Mouse (Mus musculus): ENCODE results near the gene Col15a1. TPM values are rescaled to one million over a fixed set of nuclear protein-coding genes. Genes with fewer than 3 reads are reported as not detected.

Gene Col15a1
- polyA plus RNA-seq, 1 experiment from 2014 or later, result 3.4 TPM

DNA sequence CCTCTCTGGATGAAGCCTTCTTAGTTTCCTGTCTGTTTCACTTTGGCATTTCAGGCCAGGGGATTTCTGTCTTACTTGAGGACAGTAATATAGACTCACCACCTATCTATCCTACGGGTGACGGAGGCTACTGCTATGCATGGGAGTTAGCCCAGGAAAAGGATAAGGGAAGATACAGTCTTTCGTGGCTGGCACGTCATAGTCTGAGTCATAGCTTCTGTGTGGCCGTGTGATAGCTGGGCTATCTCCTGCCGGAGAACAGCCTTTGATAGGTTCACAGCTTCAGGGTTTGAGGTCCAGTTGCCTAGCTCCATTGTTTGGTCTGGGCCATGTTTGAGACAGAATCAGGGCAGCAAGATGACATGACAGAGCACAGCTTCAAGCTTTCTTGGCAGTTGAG lies 70.4 kb downstream of the Col15a1 start:
- H3K27ac ChIP-seq (replicated peaks), result no peak overlapping the region
- H3K4me1 ChIP-seq, result no peaks in the 10 kb centered on the region
- no peaks in the 10 kb centered on the region for H3K9me3 ChIP-seq
- H3K4me3 ChIP-seq, result no peak overlapping the region
- no peak for ATAC-seq (ENCODE audit: low FRiP score, low read depth)
- H3K4me2 ChIP-seq (replicated peaks), result no peak overlapping the region
- WGBS, result 96% methylated on average over 6 of the region's 6 CpGs
- no peaks in the 10 kb centered on the region; the same call in 1 of the 2 replicates for H3K27me3 ChIP-seq
- H3K9ac ChIP-seq (replicated peaks), result no peak overlapping the region
- H3K36me3 ChIP-seq, result no peaks in the 10 kb centered on the region

DNA sequence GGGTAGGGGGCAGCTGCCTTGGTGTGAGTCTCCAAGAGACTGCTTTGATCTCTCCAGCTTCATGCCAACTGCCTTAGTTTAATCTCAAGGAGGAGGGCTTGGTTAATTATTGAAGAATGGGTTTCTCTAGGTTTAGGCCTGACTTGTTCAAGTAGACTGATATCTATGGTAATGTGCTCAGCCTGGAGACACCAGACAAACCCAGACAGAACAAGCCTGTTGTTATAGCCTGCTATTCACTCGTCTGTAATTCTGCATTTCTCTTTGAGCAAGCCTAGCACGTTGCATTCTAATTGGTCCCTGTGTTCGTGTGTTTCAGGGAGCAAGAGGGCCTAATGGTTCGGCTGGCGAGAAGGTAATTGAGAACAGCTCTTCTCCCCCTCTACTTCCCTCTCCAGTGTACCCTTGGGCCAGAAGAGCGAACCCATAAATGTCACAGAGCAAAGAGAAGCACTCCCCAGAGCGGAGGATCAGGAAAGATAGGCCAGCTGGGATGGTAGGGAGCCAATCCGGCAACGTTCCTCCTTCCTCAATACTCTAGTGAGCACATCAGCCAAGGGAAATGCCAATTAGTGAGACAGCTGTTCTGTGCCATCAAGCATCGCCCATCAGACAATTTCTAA lies 71.2 kb downstream of the Col15a1 start:
- ATAC-seq (ENCODE audit: low FRiP score, low read depth), result no peak
- no peak overlapping the region for H3K9ac ChIP-seq (replicated peaks)
- no peaks in the 10 kb centered on the region for H3K36me3 ChIP-seq
- 71% methylated on average over 10 of the region's 10 CpGs for WGBS
- H3K27ac ChIP-seq (replicated peaks), result no peak overlapping the region
- H3K9me3 ChIP-seq, result no peaks in the 10 kb centered on the region
- H3K27me3 ChIP-seq, result no peaks in the 10 kb centered on the region; the same call in 1 of the 2 replicates
- H3K4me2 ChIP-seq (replicated peaks), result no peak overlapping the region
- H3K4me1 ChIP-seq, result no peaks in the 10 kb centered on the region
- H3K4me3 ChIP-seq, result no peak overlapping the region

DNA sequence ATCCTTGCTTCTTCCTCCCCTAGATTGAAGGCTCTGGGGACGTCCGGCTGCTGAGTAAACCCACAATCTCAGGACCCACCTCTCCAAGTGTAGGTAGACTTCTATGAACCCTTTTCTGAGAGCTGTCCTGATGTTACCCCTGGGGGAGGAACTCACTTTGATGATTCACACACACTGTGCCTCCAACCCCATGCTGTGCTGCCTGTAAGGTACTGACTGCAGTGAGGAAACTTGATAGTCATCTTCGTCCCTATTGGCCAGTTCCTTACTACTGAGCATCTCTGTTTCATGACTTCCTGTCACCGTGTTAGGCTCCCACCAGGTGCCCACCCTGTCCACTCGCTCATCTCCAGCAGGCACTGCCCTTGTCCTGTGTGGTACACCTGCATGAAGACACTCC lies 72.2 kb downstream of the Col15a1 start:
- H3K4me1 ChIP-seq, result 0 out of 2 replicates have a peak, but pooled peaks cover 3% of the 10 kb centered on the region
- H3K27ac ChIP-seq (replicated peaks), result no peak overlapping the region
- H3K36me3 ChIP-seq, result no peaks in the 10 kb centered on the region
- H3K4me3 ChIP-seq, result no peak overlapping the region
- no peak overlapping the region for H3K9ac ChIP-seq (replicated peaks)
- no peaks in the 10 kb centered on the region; the same call in 1 of the 2 replicates for H3K27me3 ChIP-seq
- H3K9me3 ChIP-seq, result no peaks in the 10 kb centered on the region
- ATAC-seq (ENCODE audit: low FRiP score, low read depth), result no peak; the same call in 1 of the 2 replicates
- H3K4me2 ChIP-seq (replicated peaks), result no peak overlapping the region
- WGBS, result 81% methylated on average over 5 of the region's 5 CpGs

GRCm38 (mm10) chr4:47281920-47282682 lies 74.1 kb downstream of the Col15a1 start:
- Histone ChIP-seq H3K4me1 (0 out of 2 replicates have a peak, but pooled peaks cover 3% of the 10 kb centered on the region), H3K27me3 (no peaks in the 10 kb centered on the region), H3K9ac (replicated peaks) (no peak overlapping the region), H3K4me3 (no peak overlapping the region), H3K27ac (replicated peaks) (no peak overlapping the region), H3K4me2 (replicated peaks) (no peak overlapping the region), H3K36me3 (no peaks in the 10 kb centered on the region), H3K9me3 (no peaks in the 10 kb centered on the region)
- no peak for ATAC-seq (ENCODE audit: low FRiP score, low read depth)
- 79% methylated on average over 6 of the region's 6 CpGs for WGBS

- no peak for ATAC-seq (ENCODE audit: low FRiP score, low read depth)
- no peak overlapping the region for H3K27ac ChIP-seq (replicated peaks)
- H3K4me2 ChIP-seq (replicated peaks), result no peak overlapping the region
- 83% methylated on average over 6 of the region's 6 CpGs for WGBS
- H3K4me3 ChIP-seq, result no peak overlapping the region
- no peaks in the 10 kb centered on the region for H3K9me3 ChIP-seq
- H3K4me1 ChIP-seq, result 0 out of 2 replicates have a peak, but pooled peaks cover 3% of the 10 kb centered on the region
- no peaks in the 10 kb centered on the region for H3K27me3 ChIP-seq
- no peak overlapping the region for H3K9ac ChIP-seq (replicated peaks)
- no peaks in the 10 kb centered on the region for H3K36me3 ChIP-seq
Measured at GRCm38 (mm10) chr4:47284311-47284710, 76.3 kb downstream of the Col15a1 start.

GRCm38 (mm10) chr4:47284874-47285273 lies 76.9 kb downstream of the Col15a1 start:
- Histone ChIP-seq H3K27ac (replicated peaks) (no peak overlapping the region), H3K9ac (replicated peaks) (no peak overlapping the region), H3K27me3 (no peaks in the 10 kb centered on the region), H3K4me2 (replicated peaks) (no peak overlapping the region), H3K4me3 (no peak overlapping the region), H3K9me3 (no peaks in the 10 kb centered on the region), H3K4me1 (0 out of 2 replicates have a peak, but pooled peaks cover 3% of the 10 kb centered on the region), H3K36me3 (no peaks in the 10 kb centered on the region)
- WGBS, result 76% methylated on average over 9 of the region's 9 CpGs
- ATAC-seq (ENCODE audit: low FRiP score, low read depth), result no peak

- Histone ChIP-seq H3K4me2 (replicated peaks) (no peak overlapping the region), H3K4me3 (no peak overlapping the region), H3K27me3 (no peaks in the 10 kb centered on the region), H3K36me3 (no peaks in the 10 kb centered on the region), H3K9ac (replicated peaks) (no peak overlapping the region), H3K27ac (replicated peaks) (no peak overlapping the region), H3K9me3 (no peaks in the 10 kb centered on the region), H3K4me1 (0 out of 2 replicates have a peak, but pooled peaks cover 3% of the 10 kb centered on the region)
- no peak for ATAC-seq (ENCODE audit: low FRiP score, low read depth)
- WGBS, result 91% methylated on average over 3 of the region's 3 CpGs
Measured at GRCm38 (mm10) chr4:47286599-47287147, 78.7 kb downstream of the Col15a1 start.

DNA sequence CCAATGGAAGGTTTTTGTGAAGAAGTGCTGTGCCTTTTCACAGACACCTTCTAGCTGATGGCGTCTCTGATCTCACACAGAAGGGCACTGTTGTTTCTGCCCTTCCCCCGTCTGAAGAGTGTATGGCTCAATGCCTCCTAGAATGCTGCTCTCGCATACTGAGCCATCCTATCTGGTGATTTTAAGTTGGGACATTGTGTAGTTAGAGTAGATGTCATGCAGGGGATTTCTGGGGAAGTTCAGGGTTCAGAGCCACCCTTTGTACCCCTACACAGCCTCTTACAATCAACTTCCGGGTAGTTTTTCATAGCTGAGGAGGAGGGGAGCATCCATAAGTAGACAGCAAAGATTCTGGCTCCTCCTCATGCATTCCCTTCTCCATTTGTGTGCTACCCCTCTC lies 79.5 kb downstream of the Col15a1 start:
- 69% methylated on average over 4 of the region's 4 CpGs for WGBS
- H3K4me2 ChIP-seq (replicated peaks), result no peak overlapping the region

GRCm38 (mm10) chr4:47288306-47288705 lies 80.3 kb downstream of the Col15a1 start:
- ATAC-seq (ENCODE audit: low FRiP score, low read depth), result no peak
- Histone ChIP-seq H3K36me3 (no peaks in the 10 kb centered on the region), H3K9ac (replicated peaks) (no peak overlapping the region), H3K4me1 (0 out of 2 replicates have a peak, but pooled peaks cover 3% of the 10 kb centered on the region), H3K27me3 (no peaks in the 10 kb centered on the region), H3K4me2 (replicated peaks) (no peak overlapping the region), H3K9me3 (no peaks in the 10 kb centered on the region), H3K4me3 (no peak overlapping the region), H3K27ac (replicated peaks) (no peak overlapping the region)
- WGBS, result 45% methylated on average over 4 of the region's 4 CpGs

More for the DNA sequence above, 79.5 kb downstream of the Col15a1 start:
- Histone ChIP-seq H3K36me3 (no peaks in the 10 kb centered on the region), H3K9ac (replicated peaks) (no peak overlapping the region), H3K9me3 (no peaks in the 10 kb centered on the region), H3K27ac (replicated peaks) (no peak overlapping the region), H3K4me1 (0 out of 2 replicates have a peak, but pooled peaks cover 3% of the 10 kb centered on the region), H3K27me3 (no peaks in the 10 kb centered on the region), H3K4me3 (no peak overlapping the region)
- ATAC-seq (ENCODE audit: low FRiP score, low read depth), result no peak

DNA sequence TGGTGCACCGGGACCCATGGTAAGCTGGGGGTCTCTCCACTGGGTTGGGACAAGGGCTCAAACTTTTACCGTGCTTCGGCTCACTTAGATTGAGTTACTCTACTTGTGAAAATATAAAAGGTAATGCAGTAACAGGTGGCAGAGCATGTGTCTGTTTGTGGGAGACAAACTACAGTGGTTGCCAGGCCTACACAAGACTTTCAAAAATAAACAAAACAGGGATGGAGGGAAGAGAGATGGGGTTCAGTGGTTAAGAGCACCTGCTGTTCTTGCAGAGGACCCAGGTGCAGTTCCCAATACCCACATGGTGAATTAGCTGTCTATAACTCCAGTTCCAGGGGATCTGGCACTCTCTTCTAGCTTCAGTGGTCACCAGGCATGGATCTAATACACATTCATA lies 81.6 kb downstream of the Col15a1 start:
- WGBS, result 96% methylated on average over 3 of the region's 3 CpGs

GRCm38 (mm10) chr4:47290448-47290847 lies 82.5 kb downstream of the Col15a1 start:
- no peaks in the 10 kb centered on the region for H3K27me3 ChIP-seq
- H3K4me3 ChIP-seq, result no peak overlapping the region
- no peak overlapping the region for H3K9ac ChIP-seq (replicated peaks)
- WGBS, result 84% methylated on average over 2 of the region's 2 CpGs
- H3K9me3 ChIP-seq, result no peaks in the 10 kb centered on the region
- no peak for ATAC-seq (ENCODE audit: low FRiP score, low read depth)
- no peak overlapping the region for H3K27ac ChIP-seq (replicated peaks)
- no peaks in the 10 kb centered on the region for H3K36me3 ChIP-seq
- peaks cover 6% of the 10 kb centered on the region; the same call in 1 of the 2 replicates for H3K4me1 ChIP-seq
- H3K4me2 ChIP-seq (replicated peaks), result no peak overlapping the region

More for the DNA sequence above, 81.6 kb downstream of the Col15a1 start:
- H3K4me1 ChIP-seq, result peaks cover 9% of the 10 kb centered on the region; the same call in 1 of the 2 replicates
- H3K27ac ChIP-seq (replicated peaks), result no peak overlapping the region
- H3K4me3 ChIP-seq, result no peak overlapping the region
- no peaks in the 10 kb centered on the region for H3K9me3 ChIP-seq
- no peaks in the 10 kb centered on the region for H3K36me3 ChIP-seq
- no peak for ATAC-seq (ENCODE audit: low FRiP score, low read depth)
- no peaks in the 10 kb centered on the region for H3K27me3 ChIP-seq
- no peak overlapping the region for H3K9ac ChIP-seq (replicated peaks)
- H3K4me2 ChIP-seq (replicated peaks), result no peak overlapping the region

DNA sequence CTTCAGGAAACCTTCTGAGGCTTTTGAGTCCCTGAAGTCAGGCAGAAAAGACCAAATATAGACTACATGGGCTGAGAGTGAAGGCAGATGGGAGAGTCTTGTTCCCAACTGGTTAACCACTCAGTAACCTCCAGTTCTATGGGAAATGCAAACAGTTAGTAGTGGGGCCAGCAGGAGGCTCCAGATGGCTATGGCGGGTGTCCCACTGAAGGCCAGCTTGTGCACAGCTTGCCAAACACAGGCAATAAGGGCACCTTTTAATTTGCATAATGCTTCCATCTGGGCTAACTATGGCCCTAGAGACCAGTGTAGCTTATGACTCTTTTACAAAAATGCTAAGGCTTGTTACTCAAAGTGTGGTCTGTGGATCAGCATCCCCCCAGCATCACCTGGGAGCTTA lies 83.1 kb downstream of the Col15a1 start:
- Histone ChIP-seq H3K9me3 (no peaks in the 10 kb centered on the region), H3K36me3 (no peaks in the 10 kb centered on the region), H3K4me3 (no peak overlapping the region), H3K4me1 (peaks cover 6% of the 10 kb centered on the region; the same call in 1 of the 2 replicates), H3K27ac (replicated peaks) (no peak overlapping the region), H3K4me2 (replicated peaks) (no peak overlapping the region), H3K9ac (replicated peaks) (no peak overlapping the region), H3K27me3 (no peaks in the 10 kb centered on the region)
- WGBS, result 41% methylated on average over 1 of the region's 1 CpGs
- ATAC-seq (ENCODE audit: low FRiP score, low read depth), result no peak

Data from midbrain, embryonic 12.5 days (tissue).